Mouse (Mus musculus) forebrain, embryonic 14.5 days (tissue): Measurements from ENCODE around the gene Kcnq2. TPM values are rescaled to one million over a fixed set of nuclear protein-coding genes. Genes with fewer than 3 reads are reported as not detected.

Source experiments
- ATAC-seq: fragments of 200-750 bp; cut with Nextera tagmentation; 2 replicates; pipeline ENCODE4 v1.8.0; 2017; ENCODE audit warnings: mild to moderate bottlenecking, moderate library complexity
- DNase-seq: peaks from one replicate; pipeline ENCODE4 v3.0.0-alpha.2; 2015; ENCODE audit warnings: low spot score
- H3K27ac ChIP-seq: fragments of 300-500 bp; sonication (generic); 2 replicates; pipeline ENCODE4 v1.5.1; 2014; ENCODE audit warnings: low read depth, mild to moderate bottlenecking, control low read depth, low read length, moderate library complexity
- H3K27me3 ChIP-seq: fragments of 300-500 bp; sonication (generic); replicated peaks from 2 replicates; pipeline ENCODE4 v1.6.1; 2014; ENCODE audit warnings: low read length, control low read depth, mixed read lengths; ENCODE audit not compliant: control insufficient read depth, insufficient read depth
- H3K36me3 ChIP-seq: fragments of 300-500 bp; sonication (generic); 2 replicates; pipeline ENCODE4 v1.6.1; 2014; ENCODE audit warnings: low read length, control low read depth; ENCODE audit not compliant: control insufficient read depth, insufficient read depth
- H3K4me1 ChIP-seq: fragments of 300-500 bp; sonication (generic); 2 replicates; pipeline ENCODE4 v1.6.1; 2014; ENCODE audit warnings: antibody characterized with exemption, low read length, control low read depth; ENCODE audit not compliant: control insufficient read depth, insufficient read depth
- H3K4me2 ChIP-seq: fragments of 300-500 bp; sonication (generic); 2 replicates; pipeline ENCODE4 v1.6.1; 2014; ENCODE audit warnings: mild to moderate bottlenecking, control low read depth, low read length
- H3K4me3 ChIP-seq: fragments of 300-500 bp; sonication (generic); 2 replicates; pipeline ENCODE4 v1.5.1; 2014; ENCODE audit warnings: low read depth, low read length, control low read depth
- H3K9ac ChIP-seq: fragments of 300-500 bp; sonication (generic); 2 replicates; pipeline ENCODE4 v1.6.1; 2014; ENCODE audit warnings: mild to moderate bottlenecking, low read length, control low read depth, moderate library complexity
- H3K9me3 ChIP-seq: fragments of 300-500 bp; sonication (generic); replicated peaks from 2 replicates; pipeline ENCODE4 v1.6.1; 2016; ENCODE audit warnings: low read length, control low read depth, mixed read lengths; ENCODE audit not compliant: control insufficient read depth
- WGBS: fragments of 180-500 bp; shearing (Covaris S2); extraction: QIAGEN DNeasy Blood & Tissue Kit; methylation state at CpG from one replicate; pipeline ENCODE4 v1.1.7; 2014; 5-methylcytosine and 5-hydroxymethylcytosine counted together
- polyA plus RNA-seq: library from polyadenylated mRNA; unstranded; fragments of >200 nt; fragmentation: Nextera tagmentation; extraction: Ambion mirVana; gene quantifications from 2 replicates; pipeline ENCODE4 v1.2.1, GENCODE M21; 2014

The Kcnq2 gene
- polyA plus RNA-seq, 1 experiment from 2014 or later: 22.8 TPM

DNA sequence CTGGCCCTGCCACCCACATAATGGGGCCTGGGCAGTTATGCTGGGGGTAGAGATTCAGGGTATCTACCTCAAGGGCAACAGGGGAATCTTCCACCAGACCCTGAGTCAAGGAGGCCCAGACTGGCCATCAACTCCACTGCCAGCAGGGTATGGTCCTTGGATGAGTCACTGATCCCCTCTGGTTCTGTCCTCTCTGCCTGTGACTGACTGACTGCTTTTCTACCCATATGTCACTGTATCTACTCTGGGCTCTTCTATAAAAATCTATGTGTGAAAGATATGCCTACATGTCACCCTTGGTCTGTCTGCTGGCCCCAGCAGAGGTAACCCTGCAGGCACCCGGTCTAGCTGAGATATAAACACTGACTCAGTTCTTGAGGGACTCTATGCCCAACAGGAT lies 18.0 kb upstream of the Kcnq2 start:
- ATAC-seq (no peak), DNase-seq (no peak)
- H3K9me3 ChIP-seq: no peaks in the 10 kb centered on the region
- H3K4me3 ChIP-seq: no peak overlapping the region
- peaks cover 3% of the 10 kb centered on the region; the same call in 1 of the 2 replicates for H3K4me1 ChIP-seq
- H3K36me3 ChIP-seq: no peaks in the 10 kb centered on the region
- 100% methylated on average over 1 of the region's 1 CpGs for WGBS
- no peak overlapping the region for H3K9ac ChIP-seq
- H3K27me3 ChIP-seq: 0 out of 2 replicates have a peak, but pooled peaks cover 3% of the 10 kb centered on the region
- no peak overlapping the region for H3K27ac ChIP-seq
- H3K4me2 ChIP-seq: no peak overlapping the region

GRCm38 (mm10) chr2:181152701-181153100 lies 17.6 kb upstream of the Kcnq2 start:
- Histone ChIP-seq H3K4me1 (peaks cover 3% of the 10 kb centered on the region; the same call in 1 of the 2 replicates), H3K27ac (no peak overlapping the region), H3K9me3 (no peaks in the 10 kb centered on the region), H3K4me3 (no peak overlapping the region), H3K9ac (no peak overlapping the region), H3K36me3 (no peaks in the 10 kb centered on the region), H3K27me3 (0 out of 2 replicates have a peak, but pooled peaks cover 3% of the 10 kb centered on the region), H3K4me2 (no peak overlapping the region)
- no peak for DNase-seq
- ATAC-seq: no peak
- WGBS: 93% methylated on average over 17 of the region's 17 CpGs

- 77% methylated on average over 6 of the region's 6 CpGs for WGBS
- H3K27me3 ChIP-seq: peaks cover 4% of the 10 kb centered on the region; the same call in 1 of the 2 replicates
- H3K9ac ChIP-seq: no peak overlapping the region
- H3K4me1 ChIP-seq: no peaks in the 10 kb centered on the region
- H3K27ac ChIP-seq: no peak overlapping the region
- no peak overlapping the region for H3K4me3 ChIP-seq
- H3K36me3 ChIP-seq: no peaks in the 10 kb centered on the region
- H3K4me2 ChIP-seq: no peak overlapping the region
- DNase-seq (no peak), ATAC-seq (no peak)
- no peaks in the 10 kb centered on the region for H3K9me3 ChIP-seq
Measured at GRCm38 (mm10) chr2:181150281-181150680, 15.2 kb upstream of the Kcnq2 start.

DNA sequence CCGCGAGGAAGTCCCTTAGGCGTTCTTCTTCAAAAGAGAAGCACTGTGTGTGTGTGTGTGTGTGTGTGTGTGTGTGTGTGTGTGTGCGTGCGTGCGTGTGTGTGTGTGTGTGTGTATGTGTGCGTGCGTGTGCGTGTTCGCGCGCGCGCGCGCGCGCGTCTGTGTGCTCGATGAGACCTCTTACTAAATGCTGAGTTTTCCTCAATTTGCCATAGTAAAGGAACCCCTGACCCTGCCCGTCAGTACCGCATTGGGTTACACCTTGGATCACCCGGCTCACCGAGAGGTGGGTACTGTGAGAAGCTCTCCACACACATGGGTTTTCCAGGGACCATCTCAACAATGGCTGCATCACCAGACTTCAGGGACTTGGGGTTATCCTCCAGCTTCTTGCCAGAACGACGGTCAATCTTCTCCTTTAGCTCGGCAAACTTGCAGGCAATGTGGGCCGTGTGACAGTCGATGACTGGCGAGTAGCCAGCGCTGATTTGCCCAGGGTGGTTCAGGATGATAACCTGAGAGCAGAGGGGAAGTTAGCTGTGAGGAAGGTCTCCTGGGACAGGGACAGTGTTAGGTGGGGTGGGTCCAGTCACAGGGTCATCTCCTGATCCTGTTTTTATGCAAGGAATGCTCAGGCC lies 13.3 kb upstream of the Kcnq2 start:
- ATAC-seq (no peak), DNase-seq (peak; percentile 39)
- H3K4me1 ChIP-seq: no peaks in the 10 kb centered on the region
- H3K9me3 ChIP-seq: no peaks in the 10 kb centered on the region
- H3K4me2 ChIP-seq: peak overlapping the region; percentile 81
- H3K4me3 ChIP-seq: peak overlapping the region; percentile 44
- H3K27ac ChIP-seq: no peak overlapping the region
- peaks cover 7% of the 10 kb centered on the region; the same call in 1 of the 2 replicates for H3K27me3 ChIP-seq
- no peaks in the 10 kb centered on the region for H3K36me3 ChIP-seq
- 12% methylated on average over 31 of the region's 31 CpGs for WGBS
- H3K9ac ChIP-seq: peak overlapping the region; percentile 58

DNA sequence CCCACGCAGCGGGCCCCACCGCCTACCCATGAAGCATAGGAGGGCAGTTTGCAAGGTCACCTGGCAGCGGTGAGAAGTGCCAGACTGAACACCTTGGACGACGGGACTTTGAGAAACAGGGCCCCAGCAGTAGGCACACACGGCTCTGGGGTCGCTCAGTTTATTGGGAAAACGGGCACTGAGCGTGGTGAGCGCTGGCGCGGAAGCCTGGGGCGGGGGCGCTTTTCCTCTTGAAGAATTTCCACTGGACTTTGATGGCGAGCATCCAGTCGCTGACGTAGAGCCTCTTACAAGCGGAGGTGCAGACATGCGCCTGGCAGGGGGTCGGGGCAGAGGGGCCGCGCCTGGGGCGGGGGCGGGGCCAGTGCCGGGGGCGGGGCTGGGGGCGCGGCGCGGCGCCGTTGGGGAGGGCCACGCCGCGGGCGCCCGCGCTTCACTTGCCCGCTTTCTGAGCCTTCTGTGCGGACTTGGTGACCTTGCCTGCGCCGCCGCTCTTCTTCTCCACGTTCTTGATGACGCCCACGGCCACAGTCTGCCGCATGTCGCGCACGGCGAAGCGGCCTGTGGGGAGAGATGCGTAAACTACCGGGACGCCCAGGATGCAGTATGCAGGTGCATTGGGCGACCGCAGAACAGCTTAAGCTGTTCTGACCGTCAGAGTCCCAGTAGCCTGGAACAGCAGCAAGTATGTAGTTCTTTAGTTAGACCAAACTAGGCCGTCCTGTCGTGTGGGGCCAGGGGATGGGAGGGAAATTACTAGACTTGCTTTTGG lies 12.6 kb upstream of the Kcnq2 start:
- DNase-seq (peak; percentile 84), ATAC-seq (peak; percentile 70)
- Histone ChIP-seq H3K4me3 (peak overlapping the region; percentile 44), H3K9ac (peak overlapping the region; percentile 58), H3K4me2 (peak overlapping the region; percentile 81), H3K36me3 (no peaks in the 10 kb centered on the region), H3K4me1 (no peaks in the 10 kb centered on the region), H3K27me3 (peaks cover 7% of the 10 kb centered on the region; the same call in 1 of the 2 replicates), H3K27ac (no peak overlapping the region), H3K9me3 (no peaks in the 10 kb centered on the region)
- under 1% methylated on average over 47 of the region's 61 CpGs for WGBS

GRCm38 (mm10) chr2:181146976-181147545 lies 12.0 kb upstream of the Kcnq2 start:
- Histone ChIP-seq H3K9me3 (no peaks in the 10 kb centered on the region), H3K4me2 (peak overlapping the region; percentile 81), H3K36me3 (no peaks in the 10 kb centered on the region), H3K27ac (no peak overlapping the region), H3K4me1 (no peaks in the 10 kb centered on the region), H3K27me3 (peaks cover 7% of the 10 kb centered on the region; the same call in 1 of the 2 replicates), H3K4me3 (peak overlapping the region; percentile 44), H3K9ac (no peak overlapping the region)
- no peak for DNase-seq
- WGBS: 61% methylated on average over 4 of the region's 4 CpGs
- ATAC-seq: no peak

DNA sequence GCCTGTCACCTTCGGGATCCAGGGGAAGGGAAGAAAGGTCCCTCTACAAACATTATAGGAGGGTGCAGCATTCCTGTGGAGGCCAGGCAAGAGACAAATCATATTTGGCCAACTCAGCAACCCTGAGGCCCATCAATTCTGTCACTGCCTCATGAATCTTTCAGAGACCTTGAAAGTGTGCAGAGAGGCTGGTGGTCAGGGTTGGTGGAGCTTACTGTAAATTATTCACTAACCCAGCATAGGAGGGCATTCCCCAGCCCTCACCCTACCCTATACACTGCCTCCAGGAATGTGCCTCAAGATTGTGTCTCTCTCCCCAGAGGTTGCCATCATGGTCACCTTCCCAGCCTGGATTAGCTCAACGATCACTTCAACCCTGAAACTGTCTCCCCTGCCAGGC lies 9.6 kb upstream of the Kcnq2 start:
- Histone ChIP-seq H3K27ac (no peak overlapping the region), H3K4me2 (no peak overlapping the region), H3K9me3 (no peaks in the 10 kb centered on the region), H3K27me3 (peaks cover 7% of the 10 kb centered on the region; the same call in 1 of the 2 replicates), H3K9ac (no peak overlapping the region), H3K36me3 (no peaks in the 10 kb centered on the region), H3K4me3 (no peak overlapping the region), H3K4me1 (no peaks in the 10 kb centered on the region)
- ATAC-seq: no peak
- 97% methylated on average over 2 of the region's 2 CpGs for WGBS
- DNase-seq: no peak

- Histone ChIP-seq H3K9me3 (no peaks in the 10 kb centered on the region), H3K4me3 (no peak overlapping the region), H3K4me2 (no peak overlapping the region), H3K9ac (no peak overlapping the region), H3K4me1 (no peaks in the 10 kb centered on the region), H3K36me3 (no peaks in the 10 kb centered on the region), H3K27me3 (peaks cover 10% of the 10 kb centered on the region; the same call in 1 of the 2 replicates), H3K27ac (no peak overlapping the region)
- WGBS: 69% methylated on average over 2 of the region's 2 CpGs
- DNase-seq (no peak), ATAC-seq (no peak)
Measured at GRCm38 (mm10) chr2:181143509-181144276, 8.6 kb upstream of the Kcnq2 start.
